Mouse (Mus musculus) large intestine, adult 2 months (tissue): ENCODE results near the gene Itga5. TPM values are rescaled to one million over a fixed set of nuclear protein-coding genes. Genes with fewer than 3 reads are reported as not detected.

ENCODE experiments used
- DNase-seq: peaks from one replicate; pipeline ENCODE4 v3.0.0-alpha.2; 2012; ENCODE audit warnings: low read depth, low spot score
- WGBS: fragments of 180-500 bp; shearing (Covaris S2); methylation state at CpG from one replicate; pipeline ENCODE4 v1.1.7; 2018; 5-methylcytosine and 5-hydroxymethylcytosine counted together
- polyA plus RNA-seq: library from polyadenylated mRNA; depleted of rRNA; stranded (reverse); fragments of >200 nt; gene quantifications from 2 replicates; pipeline ENCODE4 v1.2.3, GENCODE M21; 2012

Gene Itga5
- polyA plus RNA-seq, 1 experiment: 20.5 TPM

DNA sequence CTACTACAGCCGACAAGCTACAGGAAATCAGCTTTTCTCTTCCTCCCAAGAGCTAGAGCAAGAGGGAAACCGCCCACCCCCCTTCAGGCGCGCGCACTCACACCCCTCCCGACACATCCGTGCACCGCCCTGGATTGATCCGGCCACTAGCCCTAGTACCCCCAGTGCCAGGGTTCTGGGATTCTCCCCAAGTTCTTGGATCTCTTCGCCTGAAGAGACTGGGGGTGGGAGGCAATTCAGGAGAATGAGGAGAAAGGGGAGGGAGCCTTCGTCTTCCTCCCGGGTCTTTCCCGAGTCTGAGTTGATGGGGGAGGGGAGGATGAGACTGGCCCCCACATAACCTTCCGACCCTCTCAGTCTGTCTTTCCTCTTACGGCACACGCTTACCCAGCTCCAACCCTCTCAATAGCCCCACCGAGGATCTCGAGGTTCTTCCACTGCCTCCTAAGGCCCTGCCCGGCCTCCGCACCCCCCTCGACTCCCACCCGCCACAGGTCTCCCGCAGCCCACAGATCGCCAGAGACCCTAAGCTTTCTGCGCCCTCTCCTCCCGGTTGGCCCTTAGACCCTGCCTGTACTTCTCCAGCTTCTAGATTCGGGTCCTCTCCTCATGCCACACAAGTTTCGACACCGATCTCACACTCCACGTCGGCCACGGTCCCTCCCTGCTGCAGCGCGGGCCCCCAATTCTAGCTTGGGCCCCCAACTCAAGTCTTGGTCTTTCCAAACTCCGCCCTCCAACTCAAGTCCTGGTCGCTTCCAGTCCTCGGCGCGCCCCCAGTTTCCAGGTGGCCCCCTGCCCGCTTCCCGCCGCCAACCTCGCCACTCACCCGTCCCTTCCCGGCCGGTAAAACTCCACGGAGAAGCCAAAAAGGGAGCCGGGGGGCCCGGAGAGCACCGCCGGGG is 840 bp downstream of the Itga5 start:
- no peak for DNase-seq
- WGBS: 4% methylated on average over 51 of the region's 51 CpGs

GRCm38 (mm10) chr15:103364761-103365160 is 1.8 kb downstream of the Itga5 start:
- DNase-seq: no peak
- 40% methylated on average over 4 of the region's 4 CpGs for WGBS

DNA sequence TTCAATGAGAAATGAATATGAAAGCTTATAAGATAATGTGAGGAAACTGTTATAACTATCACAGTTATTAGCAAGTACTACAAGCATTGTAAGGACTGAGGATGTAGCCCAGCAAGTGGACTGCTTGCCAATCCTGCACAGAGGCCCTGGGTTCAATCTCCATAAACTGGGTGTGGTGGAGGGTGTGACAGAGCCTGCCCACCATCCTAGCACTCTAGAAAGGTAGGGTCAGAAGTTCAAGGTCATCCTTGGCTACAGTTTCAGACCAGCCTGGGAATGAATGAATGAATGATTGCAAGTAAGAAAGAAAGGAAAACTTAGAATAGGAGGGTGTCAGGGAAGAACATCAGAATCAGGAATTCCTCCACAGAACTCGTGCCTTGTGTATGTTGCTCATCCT is 2.8 kb downstream of the Itga5 start:
- 41% methylated on average over 1 of the region's 1 CpGs for WGBS
- DNase-seq: no peak

DNA sequence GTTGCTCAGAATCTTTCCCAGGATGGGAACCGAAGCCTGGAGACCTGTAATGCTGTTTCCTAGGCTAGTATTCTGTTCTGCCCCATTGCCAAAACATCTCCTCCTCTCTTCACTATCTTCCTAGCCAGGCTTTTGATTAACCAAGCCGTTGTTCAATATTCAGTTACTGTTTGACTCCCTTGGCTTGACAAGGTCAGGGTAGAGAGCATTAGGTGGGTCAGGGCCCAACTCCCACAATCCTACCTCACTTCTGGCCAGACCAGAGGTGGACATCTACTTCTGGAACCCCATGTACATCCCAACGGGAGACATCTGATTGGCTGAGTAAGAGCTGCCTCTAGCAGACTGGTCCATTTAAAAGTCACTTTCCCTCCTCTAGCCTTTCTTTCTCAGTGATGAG is 3.6 kb downstream of the Itga5 start:
- no peak for DNase-seq

DNA sequence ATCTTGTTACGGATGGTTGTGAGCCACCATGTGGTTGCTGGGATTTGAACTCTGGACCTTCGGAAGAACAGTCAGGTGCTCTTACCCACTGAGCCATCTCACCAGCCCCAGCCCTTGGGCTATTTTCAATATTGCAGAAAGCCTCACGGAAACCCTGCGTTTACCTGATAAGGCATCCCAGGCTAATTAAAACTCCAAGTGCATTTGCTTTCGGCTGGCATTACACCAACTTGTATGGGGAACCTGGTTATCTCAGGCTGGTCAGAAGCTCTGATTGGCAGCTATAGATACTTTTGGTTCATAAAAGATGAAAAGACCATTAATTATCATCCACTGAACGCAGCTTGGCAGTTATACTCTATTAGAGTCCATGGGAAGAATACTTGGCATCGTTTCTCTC is 4.2 kb downstream of the Itga5 start:
- WGBS: 80% methylated on average over 7 of the region's 7 CpGs
- no peak for DNase-seq

More for the DNA sequence above, 3.6 kb downstream of the Itga5 start:
- WGBS: 67% methylated on average over 3 of the region's 3 CpGs

DNA sequence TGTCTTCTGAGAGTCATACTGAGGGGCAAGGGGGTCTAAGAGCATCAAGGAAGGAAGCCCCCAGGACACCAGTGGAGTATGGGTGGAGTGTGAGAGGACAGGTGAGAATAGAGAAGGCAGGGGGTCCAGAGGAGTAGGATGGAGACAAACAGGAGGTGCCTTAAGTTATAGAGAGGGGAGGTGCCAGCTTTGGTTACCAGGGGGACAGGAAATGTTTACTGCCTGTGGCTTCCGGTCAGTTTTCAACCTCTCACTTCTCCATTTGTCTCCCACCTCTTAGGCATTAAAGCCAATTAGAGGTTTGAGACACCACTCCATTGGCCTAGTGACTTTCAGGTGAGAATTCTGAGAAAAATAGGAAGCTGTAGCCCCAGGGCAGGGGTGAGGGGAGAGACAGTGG is 5.3 kb downstream of the Itga5 start:
- no peak for DNase-seq

GRCm38 (mm10) chr15:103359869-103360602 is 6.5 kb downstream of the Itga5 start:
- DNase-seq: no peak
- 86% methylated on average over 5 of the region's 5 CpGs for WGBS

More for the DNA sequence above, 5.3 kb downstream of the Itga5 start:
- 69% methylated on average over 1 of the region's 1 CpGs for WGBS

DNA sequence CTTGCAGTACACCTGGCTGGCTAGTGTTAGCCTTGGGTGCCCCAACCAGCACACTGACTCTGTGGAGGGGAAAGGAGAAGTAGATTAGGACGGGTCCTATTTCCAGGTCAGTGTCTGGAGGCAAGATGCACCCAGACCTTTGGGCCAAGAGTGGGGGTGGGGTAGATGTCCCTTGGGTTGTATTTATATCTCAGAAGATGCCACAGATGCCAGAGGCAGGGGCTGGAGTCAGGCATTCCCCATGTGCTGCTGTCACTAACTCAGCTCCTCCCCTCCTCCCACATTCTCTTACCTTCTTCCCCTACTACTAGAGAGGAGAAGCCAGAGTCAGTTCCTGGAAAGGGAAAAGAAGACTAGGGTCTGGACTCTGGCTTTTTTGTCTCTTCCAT is 7.4 kb downstream of the Itga5 start:
- WGBS: 78% methylated on average over 1 of the region's 1 CpGs
- DNase-seq: no peak

GRCm38 (mm10) chr15:103358278-103359121 is 8.1 kb downstream of the Itga5 start:
- 48% methylated on average over 4 of the region's 4 CpGs for WGBS
- no peak for DNase-seq

DNA sequence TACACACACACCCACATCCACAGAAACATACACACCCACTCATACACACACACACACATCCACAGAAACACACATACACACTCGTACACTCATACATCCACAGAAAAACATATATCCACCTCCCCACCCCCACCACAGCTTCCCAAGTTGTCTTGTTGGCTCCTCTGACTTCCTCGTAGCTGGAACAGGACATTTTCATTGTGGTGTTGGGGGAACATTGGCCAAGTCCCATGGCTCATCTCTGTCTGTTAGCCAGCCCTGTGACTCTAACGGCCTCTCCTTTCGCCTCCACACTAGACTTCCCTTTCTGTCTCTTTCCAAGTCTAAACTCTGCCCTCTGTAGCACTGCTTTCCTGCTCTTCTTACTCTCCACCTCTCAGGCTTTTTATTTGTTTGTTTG is 8.7 kb downstream of the Itga5 start:
- no peak for DNase-seq
- WGBS: 64% methylated on average over 4 of the region's 4 CpGs

- DNase-seq: no peak
These were observed 10.4 kb downstream of the Itga5 start for GRCm38 (mm10) chr15:103356130-103356529.

DNA sequence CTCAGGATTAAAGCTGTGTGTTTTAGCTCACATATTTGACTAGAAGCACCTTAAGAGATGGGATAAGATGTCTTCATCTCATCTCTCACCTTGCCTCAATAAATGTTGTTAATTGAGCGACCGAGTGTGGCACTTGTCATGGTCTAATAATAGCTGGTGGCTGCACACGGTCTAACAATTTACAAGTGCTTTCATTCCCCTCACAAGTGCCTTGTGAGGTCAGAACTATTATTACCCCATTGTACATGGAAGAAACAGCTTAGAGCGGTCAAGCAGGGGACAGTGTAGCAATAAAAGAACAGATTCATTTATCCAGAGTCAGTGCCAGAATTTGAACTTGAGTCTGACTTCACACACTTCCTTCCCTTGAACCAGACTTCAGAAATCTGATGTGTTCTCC is 11.1 kb downstream of the Itga5 start:
- 72% methylated on average over 4 of the region's 4 CpGs for WGBS
- DNase-seq: no peak

More at GRCm38 (mm10) chr15:103356130-103356529, 10.4 kb downstream of the Itga5 start:
- 83% methylated on average over 4 of the region's 4 CpGs for WGBS

- no peak for DNase-seq
- WGBS: 90% methylated on average over 2 of the region's 2 CpGs
These were observed 11.9 kb downstream of the Itga5 start for GRCm38 (mm10) chr15:103354690-103355089.

GRCm38 (mm10) chr15:103353511-103354256 is 12.9 kb downstream of the Itga5 start:
- DNase-seq: no peak
- WGBS: 94% methylated on average over 11 of the region's 11 CpGs

- no peak for DNase-seq
These were observed 13.7 kb downstream of the Itga5 start for GRCm38 (mm10) chr15:103352856-103353255.

DNA sequence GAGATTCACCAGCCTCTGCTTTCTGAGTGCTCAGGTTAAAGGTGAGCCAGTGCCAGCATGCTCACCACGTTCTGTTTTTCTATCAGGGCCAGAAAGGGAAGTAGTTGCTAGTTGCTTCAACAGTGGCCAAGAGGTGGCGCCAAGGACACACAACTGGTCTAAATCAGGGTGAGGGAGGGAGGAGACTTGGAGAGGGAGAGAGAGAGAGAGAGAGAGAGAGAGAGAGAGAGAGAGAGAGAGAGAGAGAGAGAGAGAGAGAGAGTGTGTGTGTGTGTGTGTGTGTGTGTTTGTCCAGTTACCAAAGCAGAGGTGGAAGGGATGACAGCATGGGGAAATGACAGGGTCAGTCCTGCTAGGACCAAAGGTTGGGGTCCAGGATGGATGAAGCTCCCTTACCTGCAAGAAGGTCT is 19.3 kb downstream of the Itga5 start:
- WGBS: 0% methylated on average over 2 of the region's 2 CpGs
- peak; percentile 61 for DNase-seq

More at GRCm38 (mm10) chr15:103352856-103353255, 13.7 kb downstream of the Itga5 start:
- WGBS: 27% methylated on average over 4 of the region's 4 CpGs

- DNase-seq: no peak
- WGBS: 88% methylated on average over 6 of the region's 6 CpGs
These were observed 20.8 kb downstream of the Itga5 start for GRCm38 (mm10) chr15:103345789-103346188.

GRCm38 (mm10) chr15:103343556-103343955 is 23.0 kb downstream of the Itga5 start:
- no peak for DNase-seq

DNA sequence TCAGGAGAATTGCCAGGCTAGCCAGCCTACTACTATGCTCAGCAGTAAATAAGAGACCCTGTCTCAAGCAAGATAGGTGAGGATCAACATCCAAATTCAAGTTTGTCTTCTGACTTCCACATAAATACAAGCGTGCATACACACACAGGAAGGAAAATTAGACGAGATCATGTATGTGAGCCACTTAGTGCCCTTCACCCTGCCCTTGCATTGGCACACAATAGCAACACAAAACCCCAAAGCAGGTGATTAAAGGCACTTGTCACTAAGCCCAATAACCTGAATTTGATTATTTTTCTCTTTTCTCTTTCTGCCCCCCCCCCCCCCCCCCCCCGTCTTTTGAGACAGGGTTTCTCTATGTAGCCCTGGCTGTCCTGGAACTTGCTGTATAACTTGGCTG is 23.6 kb downstream of the Itga5 start:
- 68% methylated on average over 3 of the region's 3 CpGs for WGBS
- no peak for DNase-seq
